Mouse (Mus musculus) liver (tissue): ENCODE measurements at regions not wholly inside any gene's neighbourhood (a gene's known extent, or its start where the extent isn't known, plus 50 kb on each side); places are given as distances from the start of the nearest gene placed in this dataset.

Source experiments
- DNase-seq: peaks from one replicate; pipeline ENCODE4 v3.0.0-alpha.2; 2020; ENCODE audit warnings: mixed read lengths

DNA sequence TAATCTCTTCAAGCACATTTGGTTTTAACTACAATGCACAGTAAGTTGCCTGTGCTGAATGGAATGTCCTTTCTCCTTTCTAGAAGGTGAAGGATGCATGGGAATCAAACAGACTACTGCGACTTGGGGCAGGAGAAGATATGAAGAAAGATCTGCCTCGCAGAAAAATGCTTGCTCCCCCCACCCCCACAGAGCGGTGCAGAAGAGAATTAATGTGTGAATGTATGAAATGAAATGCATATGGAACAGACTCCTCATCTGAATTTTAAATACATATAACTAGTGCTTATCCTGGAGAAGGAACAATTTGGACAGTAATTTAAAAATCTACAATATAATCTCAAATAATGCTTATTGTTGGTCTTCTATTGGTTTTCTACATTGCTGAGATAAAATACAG is 283.0 kb upstream of the Clnk start:
- DNase-seq: no peak

GRCm38 (mm10) chr5:39155763-39156162 is 279.2 kb upstream of the Clnk start:
- no peak for DNase-seq

- no peak for DNase-seq
Measured at GRCm38 (mm10) chr5:39153291-39153794, 276.7 kb upstream of the Clnk start.

DNA sequence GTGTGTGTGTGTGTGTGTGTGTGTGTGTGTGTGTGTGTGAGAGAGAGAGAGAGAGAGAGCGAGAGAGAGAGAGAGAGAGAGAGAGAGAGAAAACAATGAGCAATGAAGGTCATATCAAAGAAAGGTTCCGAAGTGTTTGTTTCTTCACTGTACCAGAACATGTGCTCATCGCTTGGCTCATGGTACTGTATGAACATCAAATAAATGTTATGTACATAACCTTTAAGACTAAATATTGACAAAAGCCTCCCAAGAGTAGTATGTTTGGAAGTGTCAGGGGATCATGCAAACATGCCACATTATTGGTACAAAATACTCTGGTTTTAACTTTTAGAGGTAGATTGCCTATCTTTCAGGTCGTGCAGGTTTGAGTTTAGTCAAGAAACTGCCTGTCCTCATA is 275.3 kb upstream of the Clnk start:
- DNase-seq: no peak

DNA sequence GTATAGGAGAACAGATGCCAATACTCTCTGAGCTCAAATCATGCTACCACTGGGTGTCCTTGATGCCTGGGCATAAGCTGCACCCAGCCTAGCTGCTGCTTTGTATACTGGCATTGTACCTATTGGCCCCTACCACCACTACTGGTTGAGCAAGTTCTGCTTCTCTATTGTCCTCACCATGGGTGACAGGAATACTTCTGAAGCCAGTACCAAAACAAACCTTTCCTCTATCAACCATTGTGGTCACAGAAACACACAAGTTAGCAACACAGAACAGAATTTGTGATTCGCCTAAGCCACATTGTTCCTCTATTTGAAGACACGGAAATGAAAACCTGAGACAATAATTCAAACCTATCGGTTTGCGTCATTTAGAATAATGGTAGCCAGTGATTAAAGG is 274.3 kb upstream of the Clnk start:
- DNase-seq: no peak

DNA sequence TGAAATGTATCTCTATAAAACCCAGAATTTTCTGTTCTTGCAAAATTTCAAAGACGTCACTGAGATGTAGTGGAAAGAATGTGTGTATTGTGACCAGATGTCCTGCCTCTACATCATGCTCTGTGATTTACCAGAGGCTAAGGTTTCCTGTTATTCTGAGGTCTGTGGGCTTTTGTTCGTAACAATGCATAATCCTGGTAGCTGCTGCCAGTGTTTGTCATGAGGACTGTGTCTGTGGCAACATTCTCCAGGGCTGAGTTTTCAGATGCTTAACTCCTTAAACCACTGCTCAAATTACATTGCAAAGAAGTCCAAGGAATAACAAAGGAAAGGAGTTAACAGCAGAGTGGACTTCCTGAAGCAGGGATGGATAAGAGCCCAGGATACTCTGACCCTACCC is 269.0 kb upstream of the Clnk start:
- DNase-seq: no peak

DNA sequence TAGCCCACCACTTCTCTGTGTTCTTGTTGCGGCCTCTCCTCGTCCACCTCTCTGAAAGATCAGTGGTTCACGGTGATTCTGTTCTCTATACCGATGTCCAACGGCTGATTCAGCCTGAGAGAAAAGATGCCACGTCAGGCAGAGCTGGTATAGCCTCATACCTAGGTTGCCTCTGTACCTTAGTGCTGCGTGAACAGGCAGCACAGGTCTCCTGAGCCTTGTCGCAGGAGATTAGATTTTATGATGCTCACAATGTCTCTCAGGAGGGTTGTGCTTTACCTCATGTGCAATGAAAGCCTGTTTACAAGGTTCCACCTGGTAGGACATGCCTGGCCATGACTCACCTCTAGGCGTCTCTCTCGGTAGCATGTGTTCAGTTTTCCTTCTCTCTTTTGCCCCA is 267.6 kb upstream of the Clnk start:
- no peak for DNase-seq

- DNase-seq: no peak
Measured at GRCm38 (mm10) chr5:39143648-39144047, 267.0 kb upstream of the Clnk start.

- DNase-seq: no peak
Measured at GRCm38 (mm10) chr5:39138375-39138774, 261.8 kb upstream of the Clnk start.

- DNase-seq: no peak
Measured at GRCm38 (mm10) chr5:39128931-39129330, 252.3 kb upstream of the Clnk start.

GRCm38 (mm10) chr5:39126833-39127232 is 250.2 kb upstream of the Clnk start:
- DNase-seq: no peak

- DNase-seq: no peak
Measured at GRCm38 (mm10) chr5:39126270-39126691, 249.7 kb upstream of the Clnk start.

DNA sequence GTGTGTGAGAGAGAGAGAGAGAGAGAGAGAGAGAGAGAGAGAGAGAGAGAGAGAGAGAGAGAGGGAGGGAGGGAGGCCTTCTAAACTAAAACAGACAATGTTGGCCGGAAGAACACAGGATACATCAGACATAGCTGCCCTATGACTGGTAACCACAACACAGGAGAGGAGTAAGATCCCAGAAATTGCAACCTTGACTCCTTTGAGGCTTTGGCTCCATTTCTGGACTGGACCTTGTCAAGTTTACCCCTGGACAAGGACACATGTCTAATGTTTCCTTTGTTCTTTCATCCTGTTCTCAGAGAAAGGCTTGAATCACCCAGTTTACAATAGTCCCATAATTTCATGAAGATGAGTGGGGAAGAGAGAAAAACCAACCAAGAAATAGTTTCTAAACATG is 233.7 kb upstream of the Clnk start:
- DNase-seq: no peak

DNA sequence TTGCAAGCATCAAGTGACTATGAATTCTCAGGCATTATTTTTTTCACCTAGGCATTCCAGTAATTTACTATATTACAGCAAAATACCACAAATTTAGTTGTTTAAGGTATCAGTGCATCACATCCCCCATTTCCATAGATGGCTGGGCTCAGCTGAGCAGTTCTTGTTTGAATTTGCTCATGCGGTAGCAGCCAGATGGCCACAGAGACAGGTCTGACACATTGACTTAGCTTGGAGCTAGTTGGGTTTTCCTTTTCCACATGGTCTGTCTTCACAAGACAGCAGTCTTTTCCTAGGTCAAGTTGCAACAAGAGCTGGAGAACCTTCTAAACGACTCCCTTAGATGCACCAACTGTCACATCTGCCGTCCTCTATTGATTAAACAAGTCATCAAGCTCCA is 232.9 kb upstream of the Clnk start:
- DNase-seq: no peak

- no peak for DNase-seq
Measured at GRCm38 (mm10) chr5:39099113-39099512, 222.5 kb upstream of the Clnk start.

GRCm38 (mm10) chr5:39094875-39095274 is 218.3 kb upstream of the Clnk start:
- DNase-seq: no peak

GRCm38 (mm10) chr5:39076555-39077178 is 200.1 kb upstream of the Clnk start:
- DNase-seq: no peak

DNA sequence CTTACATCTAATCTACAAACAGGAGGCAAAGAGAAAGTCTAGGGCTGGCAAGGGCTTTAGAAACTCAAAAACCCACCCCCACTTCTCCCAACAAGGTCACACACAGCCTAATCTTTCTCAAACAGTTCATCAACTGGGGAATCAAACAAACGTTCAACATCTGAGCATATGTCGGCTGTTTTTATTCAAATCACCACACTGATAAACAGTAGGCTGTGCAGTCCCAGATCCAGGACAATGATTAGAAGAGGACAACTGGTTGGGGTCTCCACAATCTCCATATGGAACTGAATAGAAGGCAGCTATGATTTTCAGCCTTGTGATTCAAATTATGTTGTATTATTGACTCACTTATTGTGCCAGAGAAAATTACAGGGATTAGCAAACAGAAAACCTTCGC is 193.1 kb upstream of the Clnk start:
- DNase-seq: no peak

- no peak for DNase-seq
Measured at GRCm38 (mm10) chr5:39063061-39063460, 186.4 kb upstream of the Clnk start.

GRCm38 (mm10) chr5:39052490-39053250 is 176.1 kb upstream of the Clnk start:
- DNase-seq: no peak

DNA sequence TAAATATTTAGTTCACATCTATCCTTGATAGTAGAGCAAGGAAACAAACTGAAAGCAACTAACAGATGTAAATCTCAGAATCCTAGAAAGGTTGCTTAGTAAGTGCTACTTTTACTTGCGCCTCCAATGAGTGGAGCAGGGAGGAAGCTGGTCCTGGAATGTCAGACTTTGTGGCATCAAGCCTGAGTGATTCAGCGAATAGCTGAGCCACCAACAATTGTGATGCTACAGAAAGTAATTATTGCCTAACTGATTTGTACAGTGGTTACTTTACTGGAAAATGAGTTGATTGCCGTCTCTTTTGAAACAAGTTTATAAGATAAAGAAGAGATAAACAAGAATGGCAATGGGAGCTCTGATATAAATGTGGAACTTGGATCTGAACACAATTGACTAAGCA is 173.9 kb upstream of the Clnk start:
- no peak for DNase-seq

GRCm38 (mm10) chr5:39049141-39049540 is 172.5 kb upstream of the Clnk start:
- no peak for DNase-seq

GRCm38 (mm10) chr5:39040467-39040866 is 163.9 kb upstream of the Clnk start:
- no peak for DNase-seq

DNA sequence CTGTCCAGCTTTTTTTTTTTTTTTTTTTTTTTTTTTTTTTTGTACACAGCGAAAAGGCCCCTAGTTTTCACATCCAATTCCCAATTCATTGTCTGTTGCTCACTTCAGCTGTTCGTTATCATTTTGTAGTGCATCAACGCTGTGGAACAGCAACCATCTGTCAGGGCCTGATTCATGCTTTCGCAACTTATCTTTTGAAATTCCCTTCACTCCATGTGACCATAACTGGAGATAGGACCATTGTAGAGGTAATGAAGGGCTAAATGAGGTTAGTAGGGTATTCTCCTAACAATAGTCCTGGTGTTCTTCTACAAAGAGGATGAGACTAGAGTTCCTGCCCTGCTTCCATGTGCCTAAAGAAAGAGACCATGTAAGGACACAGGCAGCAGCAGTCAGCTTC is 146.6 kb upstream of the Clnk start:
- no peak for DNase-seq

DNA sequence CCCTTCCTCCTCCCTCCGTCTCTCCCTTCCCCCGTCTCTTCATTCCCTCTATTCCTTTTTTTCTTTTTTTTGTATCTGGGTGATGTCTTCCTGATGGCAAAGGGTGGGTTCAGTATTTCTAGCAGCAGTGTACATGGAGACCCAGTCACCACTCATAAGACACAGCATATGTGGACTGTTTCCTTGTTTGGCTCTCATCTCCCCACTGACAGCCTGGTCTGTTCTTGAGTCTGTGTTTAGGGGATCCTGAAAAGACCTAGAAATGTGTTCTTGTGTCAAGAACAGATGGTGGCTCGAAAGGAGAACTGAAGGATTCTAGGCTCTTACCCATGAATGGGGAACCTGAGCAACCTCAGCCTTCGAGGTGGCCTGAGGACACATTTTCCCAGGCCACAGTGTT is 124.0 kb upstream of the Clnk start:
- no peak for DNase-seq
